Mouse (Mus musculus) heart, postnatal 0 days (tissue): ENCODE results near the gene Cav1.

Experiments
- CTCF ChIP-seq: IDR thresholded peaks from 2 replicates; pipeline ENCODE4 v1.5.1; 2016; ENCODE audit warnings: antibody characterized with exemption, control low read depth, low read depth
- EP300 ChIP-seq: IDR thresholded peaks from 2 replicates; pipeline ENCODE4 v1.6.1; 2016; ENCODE audit warnings: antibody characterized with exemption, low read depth

GRCm38 (mm10) chr6:17280939-17281756 is 25.0 kb upstream of the Cav1 start, which contains the start of gene Cav2:
- TF ChIP-seq EP300 (no peak), CTCF (no peak)
